Mouse (Mus musculus) myocyte (in vitro differentiated cells): Measurements from ENCODE around the gene Nacc1.

Experiments used
- E2F4 ChIP-seq: IDR thresholded peaks from one replicate; pipeline ENCODE4 v1.6.1; 2011; ENCODE audit warnings: mild to moderate bottlenecking, control low read depth, moderate library complexity; ENCODE audit not compliant: insufficient read depth
- MYOD1 ChIP-seq, 3 experiments: IDR thresholded peaks; one replicate each; pipeline ENCODE4 v1.6.1; 2011; ENCODE audit warnings: control low read depth in 2 of 3, low read depth in 2 of 3, mild to moderate bottlenecking in 2 of 3, moderate library complexity in 1 of 3; ENCODE audit not compliant: insufficient read length in 2 of 3, control insufficient read depth in 1 of 3
- POLR2A ChIP-seq: IDR thresholded peaks from one replicate; pipeline ENCODE4 v1.6.1; 2011; ENCODE audit warnings: low read depth, mild to moderate bottlenecking, control low read depth, moderate library complexity; ENCODE audit not compliant: insufficient read length
- POLR2AphosphoS2 ChIP-seq: IDR thresholded peaks from one replicate; pipeline ENCODE4 v1.6.1; 2011; ENCODE audit warnings: low read depth, control low read depth; ENCODE audit not compliant: insufficient read length
- SRF ChIP-seq: IDR thresholded peaks from one replicate; pipeline ENCODE4 v1.6.1; 2011; ENCODE audit warnings: low read depth; ENCODE audit not compliant: control insufficient read depth, insufficient read length
- TCF12 ChIP-seq: IDR thresholded peaks from one replicate; pipeline ENCODE4 v1.6.1; 2011; ENCODE audit warnings: mild to moderate bottlenecking, control low read depth; ENCODE audit not compliant: poor library complexity, insufficient read depth, severe bottlenecking
- USF1 ChIP-seq: IDR thresholded peaks from one replicate; pipeline ENCODE4 v1.6.1; 2011; ENCODE audit warnings: low read depth, mild to moderate bottlenecking, control low read depth, moderate library complexity

- TF ChIP-seq POLR2A: no peak
- no peak for TF ChIP-seq TCF12
- no peak for TF ChIP-seq E2F4
- no peak for TF ChIP-seq MYOD1 (IDR thresholded peaks at IDR 0.05; ENCODE audit: control insufficient read depth in 1 of 3, insufficient read length in 2 of 3, low read depth in 2 of 3)
- TF ChIP-seq USF1: no peak
- TF ChIP-seq POLR2AphosphoS2: no peak
- TF ChIP-seq SRF: no peak
These were observed 30.0 kb downstream of the Nacc1 start for GRCm38 (mm10) chr8:84657680-84658079.
